16 mouse cellular contexts compared by ENCODE assay signal in the genomic region with DNA sequence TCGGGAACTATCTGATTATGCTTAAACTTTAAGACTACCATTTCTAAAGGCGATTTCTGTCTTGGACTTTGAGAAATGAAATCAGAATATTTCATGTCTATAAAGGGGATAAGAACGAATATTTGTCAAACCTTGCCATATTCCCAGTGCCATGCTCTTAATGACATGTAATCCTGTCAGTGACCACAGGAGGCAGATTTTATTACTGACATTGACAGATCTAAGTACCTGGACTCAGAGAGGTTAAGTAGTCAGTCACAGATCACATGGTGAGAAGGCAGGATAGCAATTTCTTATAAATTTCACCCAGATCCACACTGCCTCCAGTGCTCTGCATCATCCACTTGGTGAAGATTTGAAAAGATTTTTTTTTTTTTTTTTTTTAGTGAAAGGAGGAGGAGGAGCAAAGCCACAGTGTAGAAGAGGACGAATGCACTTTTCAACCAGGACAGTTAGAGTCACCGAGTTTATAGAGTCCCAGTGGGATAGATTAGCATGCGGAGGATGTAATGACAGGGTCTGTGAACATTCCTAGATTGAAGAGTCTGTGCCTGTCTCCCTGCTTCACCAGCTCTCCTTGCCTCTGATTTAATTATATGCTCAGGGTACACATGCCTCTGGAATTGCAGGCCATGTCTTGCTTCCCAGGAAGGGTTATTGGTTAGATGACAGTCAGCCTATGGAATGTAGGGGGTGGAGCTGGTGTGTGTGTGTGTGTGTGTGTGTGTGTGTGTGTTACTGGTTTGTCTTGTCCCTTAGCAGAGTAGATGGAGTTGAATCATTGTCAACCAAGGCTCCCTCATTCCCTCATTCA.
DNase-seq lines count a peak whose midpoint lies in the region; ATAC-seq and TF ChIP-seq lines count a peak whose summit lies in the region.
"Had no signal": no experiment of that assay in that cellular context is flagged by ENCODE, and none has a peak within 500 bp of the region (broad histone marks: within the 10 kb centered on the region; RNA-seq: fewer than 3 reads in every experiment).

No protein-coding gene starts in this region.

- 79% methylated on average over 6 of the region's 6 CpGs for WGBS in kidney, embryonic 14.5 days
- 67% methylated on average over 6 of the region's 6 CpGs for WGBS in heart, embryonic 11.5 days (ENCODE audit: insufficient replicate concordance)

- no peak for DNase-seq in kidney, adult 8-10 months
- peak; percentile 73 for DNase-seq in 3134 (ENCODE audit: extremely low read depth, insufficient read length, low spot score)
- peak; percentile 27 for DNase-seq in brain, embryonic 14.5 days (ENCODE audit: low read depth)
- no peak for DNase-seq in cerebellum, adult 9-10 months
- DNase-seq in frontal cortex, adult 2 months (ENCODE audit: extremely low spot score in 1 of 2, low spot score in 1 of 2) = no peak
- DNase-seq: adrenal gland, postnatal 36 days; cerebellum, postnatal 36 days; gastrocnemius, postnatal 14 days; thymus, postnatal 4 days had no signal

- H3K4me2 ChIP-seq in kidney, embryonic 14.5 days (replicated peaks; ENCODE audit: low read depth, low read length) = no peak overlapping the region
- no peak overlapping the region for H3K4me2 ChIP-seq in heart, embryonic 11.5 days
- H3K4me2 ChIP-seq: heart, embryonic 15.5 days; limb, embryonic 15.5 days had no signal

- H3K36me3 ChIP-seq in kidney, embryonic 14.5 days (ENCODE audit: control insufficient read depth, insufficient read depth, low read length) = no peaks in the 10 kb centered on the region
- H3K36me3 ChIP-seq in heart, embryonic 11.5 days (ENCODE audit: control insufficient read depth, insufficient read depth, low read length) = no peaks in the 10 kb centered on the region
- H3K36me3 ChIP-seq: heart, embryonic 15.5 days; limb, embryonic 15.5 days had no signal

- H3K4me1 ChIP-seq in kidney, embryonic 14.5 days (ENCODE audit: control insufficient read depth, insufficient read depth, low read length) = no peaks in the 10 kb centered on the region; the same call in 1 of the 2 replicates
- H3K4me1 ChIP-seq in heart, embryonic 11.5 days (ENCODE audit: control insufficient read depth, insufficient read depth, low read length) = no peaks in the 10 kb centered on the region

- H3K9me3 ChIP-seq in kidney, embryonic 14.5 days (ENCODE audit: control insufficient read depth, low read length) = no peaks in the 10 kb centered on the region
- no peaks in the 10 kb centered on the region for H3K9me3 ChIP-seq in heart, embryonic 11.5 days (replicated peaks; ENCODE audit: control insufficient read depth, low read length)
- H3K9me3 ChIP-seq: heart, embryonic 15.5 days; limb, embryonic 15.5 days had no signal

- H3K27ac ChIP-seq in kidney, embryonic 14.5 days (ENCODE audit: low read depth, low read length) = no peak overlapping the region
- no peak overlapping the region for H3K27ac ChIP-seq in heart, embryonic 11.5 days (ENCODE audit: low read depth, low read length)
- H3K27ac ChIP-seq: heart, embryonic 15.5 days; limb, embryonic 15.5 days; macrophage had no signal

- TF ChIP-seq CTCF in brain, embryonic 14.5 days (IDR thresholded peaks at IDR 0.05; ENCODE audit: borderline replicate concordance, extremely low read depth, insufficient read depth, insufficient read length) = no peak

- peak; percentile 39; the same call in 1 of the 2 replicates for ATAC-seq in kidney, embryonic 14.5 days (ENCODE audit: low FRiP score, low TSS enrichment)
- ATAC-seq in CD4-positive, CD25-positive, alpha-beta regulatory T cell, adult 4 months = peak; percentile 44
- no peak for ATAC-seq in heart, embryonic 11.5 days (replicated peaks; ENCODE audit: insufficient number of reproducible peaks, low FRiP score, low TSS enrichment)

- no peak for TF ChIP-seq POLR2A in brain, embryonic 14.5 days (IDR thresholded peaks at IDR 0.05; ENCODE audit: borderline replicate concordance, extremely low read depth, insufficient read depth, insufficient read length, poor library complexity, severe bottlenecking)

- no peaks in the 10 kb centered on the region for H3K27me3 ChIP-seq in kidney, embryonic 14.5 days (ENCODE audit: control insufficient read depth, insufficient read depth, low read length)
- H3K27me3 ChIP-seq in heart, embryonic 11.5 days (ENCODE audit: control insufficient read depth, insufficient read depth, low read length) = no peaks in the 10 kb centered on the region
- H3K27me3 ChIP-seq: heart, embryonic 15.5 days; limb, embryonic 15.5 days had no signal

- H3K9ac ChIP-seq in kidney, embryonic 14.5 days (ENCODE audit: low read depth, low read length) = no peak overlapping the region
- no peak overlapping the region for H3K9ac ChIP-seq in heart, embryonic 11.5 days (ENCODE audit: low read depth, low read length)
- H3K9ac ChIP-seq: heart, embryonic 15.5 days; limb, embryonic 15.5 days had no signal

- no peak overlapping the region for H3K4me3 ChIP-seq in kidney, embryonic 14.5 days (ENCODE audit: low read length)
- H3K4me3 ChIP-seq in heart, embryonic 11.5 days (ENCODE audit: low read depth, low read length) = no peak overlapping the region
- H3K4me3 ChIP-seq: erythroblast, embryonic 14.5 days; heart, embryonic 15.5 days; limb, embryonic 15.5 days had no signal

Comparison
In these comparisons a context has a peak if more than half of its experiments do, and no peak if none do; other contexts are left out.
1. DNase-seq: peak in 3134 (single experiment) and brain, embryonic 14.5 days (single experiment); none in kidney, adult 8-10 months (0 of 2), cerebellum, adult 9-10 months (single experiment) and frontal cortex, adult 2 months (0 of 2).